Mouse (Mus musculus): ENCODE measurements around the gene Ing2.

The Ing2 gene

DNA sequence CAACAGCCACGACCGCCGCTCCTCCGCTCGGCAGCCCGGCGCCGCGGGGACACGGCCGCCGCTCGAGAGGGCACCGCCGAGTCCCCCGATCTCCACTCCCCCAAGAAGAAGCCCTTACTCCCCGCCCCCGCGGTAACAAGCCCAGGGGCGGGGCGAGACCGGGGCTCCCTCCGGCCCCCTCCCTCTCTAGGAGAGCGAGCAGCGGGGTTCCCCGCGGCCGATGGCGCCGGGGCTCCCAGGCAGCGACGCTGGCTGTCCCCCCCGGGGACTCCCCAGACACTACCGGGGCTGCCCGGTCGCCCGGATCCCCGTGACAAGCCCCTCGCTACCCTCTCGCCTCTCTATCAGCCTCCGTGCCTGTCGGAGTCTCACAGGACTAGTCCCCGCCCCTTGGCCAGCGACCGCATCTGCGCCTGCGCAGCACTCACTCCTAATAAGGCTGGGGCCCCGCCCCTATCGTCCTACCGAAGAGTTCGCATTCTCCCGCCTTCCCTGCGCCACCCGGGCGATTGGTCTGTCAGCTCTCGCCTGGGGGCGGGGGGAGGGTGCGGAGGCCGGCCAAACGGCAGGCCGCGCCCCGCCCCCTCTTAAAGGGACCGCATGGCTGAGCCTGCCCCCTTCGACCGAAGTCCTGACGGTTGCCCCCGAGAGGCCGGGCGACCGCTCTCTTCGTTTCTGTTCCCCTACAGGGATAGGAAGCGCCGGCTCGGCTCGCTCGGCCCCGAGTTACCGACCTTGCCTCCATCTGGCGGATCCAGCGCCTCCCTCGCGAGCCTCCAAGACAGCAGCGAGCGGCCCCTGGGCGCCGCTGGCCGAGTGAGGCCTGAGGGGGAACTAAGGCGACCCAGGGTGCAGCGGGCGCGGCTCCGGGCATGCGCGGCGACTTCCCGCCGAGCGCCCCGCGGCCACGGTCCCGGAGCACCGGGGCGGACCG is at the start of gene Ing2:
Ing2 (minus strand) TSS at position 780 of the 934 bp plus-strand sequence.
- peak; percentile 100 for DNase-seq (ENCODE audit: low spot score)

DNA sequence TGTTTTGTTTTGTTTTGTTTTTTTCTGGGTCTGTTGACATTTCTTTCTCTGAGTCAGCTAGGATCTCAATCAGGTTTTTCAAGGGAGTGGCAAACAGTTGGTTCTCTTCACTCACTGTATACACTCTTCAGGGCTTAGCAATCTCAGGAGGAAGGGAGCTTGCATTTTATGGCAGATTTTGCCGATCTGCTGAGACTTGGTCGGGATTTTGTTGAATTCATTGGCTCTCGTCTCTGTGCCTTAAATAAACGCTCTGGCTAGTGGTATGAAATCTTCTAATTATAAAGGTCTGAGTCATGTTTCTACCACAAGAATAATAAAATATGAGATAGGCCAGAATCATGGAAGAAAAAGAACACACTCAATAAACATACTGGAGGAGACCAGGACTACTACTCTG is 46.3 kb upstream of the Ing2 start:
- DNase-seq (ENCODE audit: low spot score): no peak

DNA sequence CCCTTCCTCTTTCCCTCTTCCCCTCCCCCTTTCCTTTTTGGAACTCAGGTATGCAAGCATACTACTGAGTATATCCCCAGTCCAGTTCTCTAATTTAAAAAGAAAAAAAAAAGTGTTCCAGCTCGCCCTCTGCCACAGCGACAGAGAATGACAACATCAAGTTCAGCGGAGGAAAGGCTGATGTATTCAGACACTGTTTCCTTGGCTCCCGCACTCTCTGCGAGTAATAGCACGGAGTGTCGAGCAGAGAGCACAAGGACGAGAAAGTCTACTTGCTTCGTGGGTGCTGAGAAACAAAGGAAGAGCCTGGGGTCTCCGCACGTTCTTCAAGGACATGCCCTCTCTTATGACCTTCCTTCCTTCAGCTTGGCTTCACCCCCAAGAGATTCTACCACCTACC is 43.3 kb upstream of the Ing2 start:
- no peak for DNase-seq (ENCODE audit: low spot score)

- peak; percentile 96 for DNase-seq (ENCODE audit: low spot score)
Measured at GRCm38 (mm10) chr8:47713761-47714745, 38.7 kb upstream of the Ing2 start, which contains the start of gene Cdkn2aip. TSS of gene Cdkn2aip (minus strand) at chr8:47713932.

- DNase-seq (ENCODE audit: low spot score): peak; percentile 63
Measured at GRCm38 (mm10) chr8:47713171-47713663, 37.9 kb upstream of the Ing2 start.

DNA sequence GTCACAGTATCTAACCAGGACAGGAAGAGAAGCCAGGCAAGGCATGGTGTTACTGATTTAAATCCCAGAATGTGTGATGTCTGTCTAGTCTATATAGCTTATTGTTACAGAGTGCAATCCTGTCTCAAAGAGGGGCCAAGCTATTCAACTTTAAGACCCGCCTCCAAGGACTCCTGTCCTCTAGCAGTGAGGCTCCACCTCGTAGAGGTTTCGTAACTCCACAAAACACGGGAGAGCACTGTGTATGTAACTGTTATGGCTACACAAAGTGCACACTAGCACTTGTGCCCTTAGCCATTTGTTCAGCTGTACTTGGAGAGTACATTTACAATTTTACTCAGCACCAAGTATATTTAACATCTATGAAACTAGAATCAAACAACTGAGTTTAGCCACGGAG is 32.8 kb upstream of the Ing2 start:
- no peak for DNase-seq (ENCODE audit: low spot score)

- DNase-seq (ENCODE audit: low spot score): no peak
Measured at GRCm38 (mm10) chr8:47706746-47707145, 31.4 kb upstream of the Ing2 start.

GRCm38 (mm10) chr8:47702333-47702732 is 27.0 kb upstream of the Ing2 start:
- no peak for DNase-seq (ENCODE audit: low spot score)

GRCm38 (mm10) chr8:47697696-47698095 is 22.3 kb upstream of the Ing2 start:
- no peak for DNase-seq (ENCODE audit: low spot score)

- DNase-seq (ENCODE audit: low spot score): no peak
Measured at GRCm38 (mm10) chr8:47695431-47696105, 20.2 kb upstream of the Ing2 start.

DNA sequence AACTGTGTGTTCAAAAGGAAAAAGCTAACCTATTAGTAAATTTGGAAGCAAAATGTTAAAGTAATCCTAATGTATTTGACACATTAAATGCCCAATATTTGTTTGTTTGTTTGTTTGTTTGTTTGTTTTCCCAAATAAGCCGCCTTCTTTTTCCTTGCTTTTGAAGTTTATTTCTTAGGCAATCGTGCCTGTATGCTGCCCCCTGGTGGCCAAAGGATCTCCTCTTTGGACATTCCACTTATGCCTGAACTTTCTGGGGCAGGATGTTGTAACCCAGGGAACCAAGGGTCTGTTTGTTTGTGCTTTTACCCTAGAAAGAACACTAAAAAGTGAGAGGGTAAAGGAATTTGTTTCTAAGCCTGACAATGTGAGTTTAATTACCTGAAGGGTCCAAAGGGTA is 17.8 kb upstream of the Ing2 start:
- peak; percentile 91 for DNase-seq (ENCODE audit: low spot score)

DNA sequence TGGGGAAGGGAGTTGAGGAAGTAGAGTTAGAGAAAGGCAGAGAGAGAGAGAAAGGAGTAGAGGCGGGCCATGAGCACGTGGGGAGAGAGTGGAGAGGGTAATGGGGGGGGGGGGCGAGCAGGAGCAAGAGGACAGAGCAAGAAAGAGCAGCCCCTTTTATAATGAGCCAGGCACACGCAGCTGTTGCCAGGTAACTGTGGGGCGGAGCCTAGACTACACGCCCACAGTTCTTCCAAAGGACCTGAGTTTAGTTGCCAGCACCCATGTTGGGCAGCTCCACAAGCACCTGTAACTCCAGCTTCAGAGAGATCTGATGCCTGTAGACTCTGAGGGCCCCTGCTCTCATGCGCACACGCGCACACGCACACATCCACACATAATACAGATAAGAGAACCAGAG is 16.5 kb upstream of the Ing2 start:
- no peak for DNase-seq (ENCODE audit: low spot score)

DNA sequence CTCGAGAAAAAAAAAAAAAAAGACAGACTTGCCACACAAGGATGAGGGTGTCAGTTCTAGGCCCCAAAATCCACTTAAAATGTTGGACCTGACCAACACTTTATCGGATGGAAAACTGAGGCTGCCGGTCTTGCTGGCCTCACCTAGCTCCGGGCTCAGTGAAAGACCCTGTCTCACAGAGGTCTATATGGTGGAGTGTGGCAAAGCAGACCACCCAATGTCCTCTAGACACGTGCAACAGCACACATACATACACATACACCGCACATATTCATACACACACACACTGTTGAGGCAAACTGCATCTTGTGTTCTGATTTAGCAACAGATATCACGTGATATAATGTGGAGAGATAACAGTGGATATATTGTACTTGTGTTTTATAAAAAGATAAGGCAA is 15.9 kb upstream of the Ing2 start:
- DNase-seq (ENCODE audit: low spot score): no peak

DNA sequence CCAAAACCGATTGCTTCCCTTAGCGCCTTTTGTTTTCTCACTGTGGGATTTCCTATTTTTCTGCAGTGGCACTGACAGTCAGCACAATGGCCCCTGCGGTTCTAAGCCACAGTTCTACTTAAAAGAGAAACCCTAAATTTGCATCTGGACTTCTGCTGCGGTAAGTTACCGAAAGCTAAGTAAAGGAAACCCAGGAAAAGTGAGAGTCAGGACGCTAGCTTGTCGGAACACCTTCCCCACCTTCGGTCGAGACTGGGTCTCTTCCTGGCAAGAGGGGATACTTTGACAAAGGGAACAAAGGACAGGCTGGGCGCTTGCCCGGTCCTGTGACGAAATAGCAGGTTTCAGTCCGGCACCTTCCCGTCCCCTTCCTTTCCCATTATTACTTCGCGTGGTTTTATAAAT is 15.3 kb upstream of the Ing2 start:
- DNase-seq (ENCODE audit: low spot score): peak; percentile 64

DNA sequence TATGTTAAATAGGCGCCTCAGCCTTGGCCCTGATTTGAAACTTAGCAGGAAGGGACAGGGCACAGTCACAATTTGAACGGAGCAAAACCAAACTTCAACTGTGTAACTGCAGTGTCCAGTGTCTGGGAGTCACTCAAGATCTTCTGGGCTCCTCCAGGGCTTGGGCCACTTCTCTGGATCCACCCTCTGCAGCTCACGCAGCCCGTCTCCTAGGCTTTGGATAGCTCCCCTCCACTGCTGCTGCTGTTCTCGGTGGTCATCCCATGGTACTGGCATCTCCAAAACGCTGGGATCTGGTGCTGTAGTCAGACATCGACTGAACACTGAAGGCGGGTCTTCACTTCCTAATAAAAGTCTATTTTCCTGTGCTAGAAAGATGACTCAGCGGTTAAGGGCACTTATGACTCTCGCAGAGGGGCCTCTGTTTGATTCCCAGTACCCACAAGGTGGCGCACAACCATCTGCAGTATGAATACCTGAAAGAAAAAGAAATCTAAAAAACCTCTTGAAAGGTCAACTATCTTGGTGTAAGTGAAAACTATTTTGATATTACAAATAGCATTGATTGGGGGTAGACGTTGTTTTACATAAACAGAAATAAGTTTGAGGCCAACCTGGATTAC is 14.5 kb upstream of the Ing2 start:
- DNase-seq (ENCODE audit: low spot score): peak; percentile 70

DNA sequence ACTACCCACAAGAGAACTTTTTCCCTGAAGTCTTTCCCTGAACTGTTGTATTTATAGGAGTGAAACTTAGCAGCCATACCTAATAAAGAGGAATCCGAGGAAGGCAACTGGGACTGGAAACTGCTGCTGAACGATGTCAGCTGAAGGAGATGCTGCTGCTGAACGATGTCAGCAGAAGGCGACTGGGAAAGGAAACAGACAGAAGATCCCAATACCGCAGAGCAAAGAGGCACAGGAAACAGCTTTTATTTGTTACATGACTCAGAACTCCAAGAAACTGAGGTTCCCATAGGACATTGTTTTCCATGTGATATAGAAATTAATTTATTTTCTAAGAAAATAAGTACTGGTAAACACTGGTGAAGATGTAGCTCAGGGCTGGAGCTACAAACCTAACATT is 9.1 kb upstream of the Ing2 start:
- DNase-seq (ENCODE audit: low spot score): no peak

- DNase-seq (ENCODE audit: low spot score): no peak
Measured at GRCm38 (mm10) chr8:47683994-47684393, 8.6 kb upstream of the Ing2 start.

DNA sequence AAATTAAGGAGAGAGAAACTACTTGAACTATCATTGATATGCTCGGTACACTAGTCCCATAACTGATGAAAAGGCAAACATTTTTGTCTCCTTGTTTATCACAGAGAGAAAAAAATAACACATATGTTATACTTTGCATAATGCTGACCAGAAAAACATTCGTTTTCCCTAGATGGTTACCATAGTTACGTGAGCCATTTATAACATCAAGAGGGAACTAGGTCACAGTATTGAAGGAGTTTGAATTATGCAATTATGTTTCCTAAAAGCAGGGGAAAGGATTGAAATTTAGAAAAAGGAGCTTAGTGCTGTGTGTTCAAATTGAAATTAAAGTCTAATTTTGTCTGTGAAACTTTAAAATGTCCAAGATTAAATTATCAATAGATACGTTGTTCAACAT is 5.0 kb upstream of the Ing2 start:
- no peak for DNase-seq (ENCODE audit: low spot score)

DNA sequence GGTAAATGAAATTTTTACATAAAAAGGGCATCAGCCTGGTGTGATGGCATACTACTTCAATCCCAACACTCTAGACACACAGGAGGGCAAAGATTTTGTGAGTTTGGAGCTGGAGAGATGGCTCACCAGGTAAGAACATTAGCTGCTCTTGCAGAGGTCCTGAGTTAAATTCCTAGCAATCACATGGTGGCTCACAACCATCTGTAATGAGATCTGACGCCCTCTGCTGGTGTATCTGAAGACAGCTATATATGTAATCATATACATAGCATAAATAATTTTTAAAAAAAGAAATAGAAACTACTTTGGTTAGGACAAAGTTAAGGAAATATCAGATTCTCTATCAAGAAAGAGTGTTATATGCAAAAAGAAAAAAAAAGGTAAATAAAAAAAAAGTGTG is 4.2 kb upstream of the Ing2 start:
- DNase-seq (ENCODE audit: low spot score): no peak

GRCm38 (mm10) chr8:47676631-47677030 is 1.3 kb upstream of the Ing2 start:
- no peak for DNase-seq (ENCODE audit: low spot score)

DNA sequence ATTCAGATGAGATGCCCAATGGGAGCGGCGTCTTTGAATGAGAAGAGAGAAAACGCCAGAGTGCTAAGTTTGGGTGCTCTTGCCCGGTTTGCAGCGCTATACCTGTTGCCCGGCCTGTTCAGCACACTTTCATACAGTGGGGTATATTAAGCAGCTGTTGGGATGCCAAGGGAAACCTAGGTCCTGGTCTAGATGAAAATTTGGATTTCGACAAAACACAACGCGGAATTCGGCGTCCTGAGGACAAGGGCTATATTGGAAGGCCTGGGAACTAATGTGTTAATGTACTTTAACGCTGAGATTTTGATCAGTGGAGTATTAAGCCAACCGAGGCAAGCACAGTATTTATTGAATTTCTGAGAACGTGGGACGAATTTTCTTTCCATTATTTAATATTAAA is 868 bp upstream of the Ing2 start:
- no peak for DNase-seq (ENCODE audit: low spot score)
